Mouse (Mus musculus): ENCODE measurements around the gene Ppcdc. TPM values are rescaled to one million over a fixed set of nuclear protein-coding genes. Genes with fewer than 3 reads are reported as not detected.

The Ppcdc gene
- 22.1 and 34.8 TPM in 2 replicates for total RNA-seq (2014; fragmentation: Nextera tagmentation)
- 10.5 and 13.9 TPM in 2 replicates for total RNA-seq (2017)

DNA sequence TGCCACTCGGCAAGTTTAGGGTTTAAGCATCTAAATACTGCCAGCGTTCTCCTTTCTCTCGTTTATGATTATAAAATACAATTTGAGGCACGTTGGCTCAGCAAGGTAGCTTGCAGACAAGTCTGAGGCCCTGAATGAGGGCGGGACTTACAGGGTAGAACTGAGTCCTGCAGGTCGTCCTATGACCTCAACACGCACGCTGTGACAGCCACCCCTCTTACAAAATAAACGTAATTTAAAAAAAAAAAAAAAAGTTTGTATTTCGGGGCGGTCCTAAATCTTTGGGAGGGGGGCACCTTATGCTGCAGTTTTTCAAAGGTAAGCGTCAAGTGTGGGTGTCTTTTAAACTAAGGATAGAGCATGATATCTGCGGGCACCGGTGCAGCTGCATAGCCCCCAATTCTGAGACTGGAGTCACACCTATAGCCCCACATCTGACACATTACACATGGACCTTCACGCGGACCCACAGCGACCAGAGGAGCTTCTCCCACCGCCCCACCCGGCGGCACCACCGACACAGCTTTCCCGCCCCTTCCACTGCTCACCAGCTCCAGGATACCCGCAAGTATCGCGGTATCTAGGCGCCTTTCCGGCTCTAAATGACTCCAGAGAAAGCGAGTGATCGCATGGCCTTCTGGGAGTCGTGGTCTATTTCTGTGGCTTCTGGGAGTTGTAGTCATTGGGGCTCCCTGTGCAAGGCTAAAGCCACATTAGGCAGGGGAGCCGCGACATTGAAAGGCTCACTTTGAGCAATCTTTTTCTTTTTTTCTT is at the start of gene Ppcdc:
Gene Ppcdc (minus strand): TSS at position 603 of the 774 bp plus-strand sequence.
- peak; percentile 97 for ATAC-seq (replicated peaks; ENCODE audit: low FRiP score, low TSS enrichment, poor library complexity, severe bottlenecking)

DNA sequence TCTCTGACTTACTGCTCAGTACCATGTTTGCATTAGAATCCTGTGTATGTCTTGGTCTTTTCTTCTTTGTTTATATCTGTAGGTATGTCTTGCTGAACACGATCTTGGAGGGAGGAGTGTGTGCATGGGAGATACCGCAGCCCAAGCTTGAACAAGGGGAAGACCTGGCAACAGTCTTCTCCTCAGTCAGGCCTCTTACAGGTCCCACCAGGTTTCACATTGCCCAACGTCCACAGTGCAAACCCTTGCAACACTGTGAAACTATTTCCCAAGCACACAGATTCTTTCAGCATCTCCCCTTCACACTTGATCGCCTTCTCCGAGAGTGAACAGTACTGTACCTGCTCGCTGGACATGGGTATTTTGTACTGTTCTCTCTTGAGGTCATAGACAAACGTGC is 47.9 kb upstream of the Ppcdc start:
- ATAC-seq (replicated peaks; ENCODE audit: low FRiP score, low TSS enrichment, poor library complexity, severe bottlenecking): no peak

DNA sequence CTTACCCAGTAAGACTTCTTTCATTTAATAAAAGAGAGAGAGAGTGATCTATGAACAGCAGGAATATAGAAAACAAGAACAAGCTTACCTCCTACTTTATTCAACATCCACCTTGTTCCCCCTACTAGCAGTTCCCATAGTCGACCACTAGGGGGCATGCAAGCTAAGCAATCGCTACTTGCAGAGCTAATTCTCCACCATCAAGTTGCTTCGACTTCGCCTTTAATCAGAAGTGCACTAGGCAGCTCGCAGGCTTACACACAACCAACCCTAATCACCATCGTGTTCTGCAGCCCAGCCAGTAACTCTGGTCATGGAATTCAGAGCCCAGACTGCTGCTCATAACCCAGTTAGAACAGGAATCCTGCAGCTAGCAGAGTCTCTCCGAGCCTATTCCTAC is 45.9 kb upstream of the Ppcdc start:
- peak; percentile 75 for ATAC-seq (replicated peaks; ENCODE audit: low FRiP score, low TSS enrichment, poor library complexity, severe bottlenecking)

DNA sequence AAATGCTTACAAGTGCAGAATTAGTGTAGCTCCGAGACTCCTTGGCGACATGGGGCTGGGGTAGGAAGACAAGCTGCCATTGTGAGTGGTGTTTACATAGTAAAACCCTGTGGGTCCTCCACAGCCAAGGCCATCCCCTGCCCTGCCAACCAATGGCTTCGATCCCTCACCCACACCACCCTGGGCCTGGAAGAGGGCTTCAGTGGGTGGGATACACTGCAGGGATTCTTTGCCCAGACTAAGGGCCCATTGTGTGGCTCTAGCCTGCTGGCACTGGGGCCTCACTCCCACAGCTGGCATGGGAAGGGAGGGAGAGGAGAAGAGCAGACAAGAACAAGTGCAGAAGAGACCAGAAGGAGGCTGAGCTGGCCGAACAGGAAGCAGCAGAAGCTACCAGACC is 29.0 kb upstream of the Ppcdc start:
- ATAC-seq (replicated peaks; ENCODE audit: low FRiP score, low TSS enrichment, poor library complexity, severe bottlenecking): no peak

DNA sequence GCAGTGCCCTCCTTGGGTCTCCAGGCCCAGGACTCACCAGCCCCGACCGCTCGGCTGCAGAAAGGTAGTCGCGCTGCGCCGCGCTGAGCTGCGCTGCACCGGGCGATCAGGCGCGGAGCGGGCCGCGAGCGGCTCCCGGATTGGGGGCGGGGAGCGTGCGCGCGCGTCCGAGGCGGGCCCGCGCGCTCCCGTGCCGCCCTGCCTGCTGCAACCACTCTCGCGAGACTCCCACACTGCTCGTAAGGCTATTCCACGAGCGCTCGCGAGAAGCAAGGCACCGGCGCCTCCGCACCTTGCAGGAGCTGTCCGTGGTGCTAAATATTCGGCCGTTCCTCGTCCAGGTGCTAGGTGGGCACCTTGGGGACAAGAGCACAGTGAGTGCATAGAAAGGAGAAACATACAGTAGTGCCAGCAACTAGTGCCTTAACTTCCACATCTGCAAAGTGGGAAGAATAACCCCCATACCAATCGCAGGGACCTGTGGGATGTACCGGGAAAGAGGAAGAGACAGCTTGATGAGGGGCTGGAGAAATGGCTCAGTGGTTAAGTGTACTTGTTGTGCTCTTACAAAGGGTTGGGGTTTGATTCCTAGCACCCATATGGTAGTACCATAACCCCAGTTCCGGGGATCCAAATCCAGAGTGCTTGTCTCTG is 28.1 kb upstream of the Ppcdc start, which contains the start of gene Scamp5:
Gene Scamp5 (minus strand): TSS at position 165 of the 654 bp plus-strand sequence.
- ATAC-seq (replicated peaks; ENCODE audit: low FRiP score, low TSS enrichment, poor library complexity, severe bottlenecking): peak; percentile 89

DNA sequence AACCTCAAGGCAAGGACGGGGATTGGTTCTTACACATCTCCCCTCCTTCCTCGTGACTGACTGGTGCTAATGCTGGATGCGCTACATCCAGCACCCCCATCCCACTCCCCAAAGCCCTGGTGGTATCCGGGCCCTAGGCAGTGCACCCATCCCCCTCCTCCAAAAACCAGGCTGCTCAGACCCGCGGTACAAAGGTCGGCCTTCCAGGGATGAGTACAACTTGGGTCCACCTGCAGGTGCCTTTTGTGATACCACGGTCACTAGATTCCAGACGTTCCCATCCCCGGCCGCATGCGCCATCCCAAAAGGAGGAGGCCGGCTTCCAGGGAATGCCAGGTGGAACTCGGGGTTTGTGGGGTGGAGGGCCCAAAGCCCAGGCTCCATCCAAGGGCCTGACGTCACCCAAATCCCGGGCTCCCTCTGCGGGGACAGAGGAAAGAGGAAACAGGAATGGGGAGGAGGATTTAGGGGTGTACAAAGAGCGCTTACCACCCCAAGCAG is 27.4 kb upstream of the Ppcdc start:
- ATAC-seq (replicated peaks; ENCODE audit: low FRiP score, low TSS enrichment, poor library complexity, severe bottlenecking): no peak

DNA sequence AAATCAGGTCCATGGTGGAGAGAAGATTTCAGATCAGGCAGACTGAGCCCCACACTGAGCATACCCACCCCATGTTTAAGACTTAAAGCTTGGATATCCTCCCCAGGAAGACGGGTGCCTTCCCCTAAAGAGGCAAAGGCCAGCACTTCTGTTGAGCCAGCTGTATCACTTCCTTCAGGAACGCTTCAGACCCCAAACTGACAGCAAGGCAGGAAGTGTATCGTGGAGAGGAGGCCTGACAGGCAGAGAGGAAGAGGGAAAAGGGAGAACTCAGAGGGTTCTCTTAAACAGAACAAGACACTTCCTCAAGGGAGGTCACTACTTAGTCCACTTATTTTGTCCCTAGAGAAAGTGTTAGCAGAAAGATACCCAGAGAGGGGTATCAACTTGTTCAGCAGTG is 26.2 kb upstream of the Ppcdc start:
- ATAC-seq (replicated peaks; ENCODE audit: low FRiP score, low TSS enrichment, poor library complexity, severe bottlenecking): no peak

DNA sequence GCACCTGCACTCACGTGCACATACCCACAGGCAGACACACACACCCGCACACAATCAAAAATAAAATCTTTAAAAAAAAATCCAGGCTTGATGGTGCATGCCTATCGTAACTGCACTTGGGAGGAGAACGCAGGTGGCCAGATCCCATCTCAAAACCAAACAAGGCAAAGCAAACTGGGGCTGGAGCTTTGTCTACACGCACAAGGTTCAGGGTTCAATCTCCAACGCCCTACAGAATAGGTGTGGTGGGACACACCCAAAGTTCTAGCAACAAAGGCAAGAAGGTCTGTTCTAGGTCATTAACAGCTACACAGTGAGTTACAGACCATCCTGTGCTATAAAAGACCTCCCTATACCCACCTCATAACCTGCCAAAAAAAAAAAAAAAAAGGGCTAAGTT is 22.9 kb upstream of the Ppcdc start:
- ATAC-seq (replicated peaks; ENCODE audit: low FRiP score, low TSS enrichment, poor library complexity, severe bottlenecking): no peak

DNA sequence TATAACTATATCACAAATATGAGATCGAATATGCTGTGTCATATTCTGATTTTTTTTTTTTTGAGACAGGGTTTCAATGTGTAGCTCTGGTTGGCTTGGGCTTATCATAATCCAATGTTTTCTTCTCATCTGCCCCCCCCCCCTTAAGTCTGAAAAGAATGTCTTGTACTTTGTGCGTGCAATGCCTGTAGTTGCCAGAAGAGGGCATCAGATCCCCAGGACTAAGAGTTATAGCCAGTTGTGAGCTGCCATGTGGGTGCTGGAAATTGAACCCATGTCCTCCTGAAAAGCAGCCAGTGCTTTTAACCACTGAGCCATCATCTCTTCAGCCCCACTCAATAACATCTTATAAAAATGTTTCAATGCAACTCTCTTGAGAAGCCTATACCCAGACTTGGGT is 19.8 kb upstream of the Ppcdc start:
- no peak for ATAC-seq (replicated peaks; ENCODE audit: low FRiP score, low TSS enrichment, poor library complexity, severe bottlenecking)

DNA sequence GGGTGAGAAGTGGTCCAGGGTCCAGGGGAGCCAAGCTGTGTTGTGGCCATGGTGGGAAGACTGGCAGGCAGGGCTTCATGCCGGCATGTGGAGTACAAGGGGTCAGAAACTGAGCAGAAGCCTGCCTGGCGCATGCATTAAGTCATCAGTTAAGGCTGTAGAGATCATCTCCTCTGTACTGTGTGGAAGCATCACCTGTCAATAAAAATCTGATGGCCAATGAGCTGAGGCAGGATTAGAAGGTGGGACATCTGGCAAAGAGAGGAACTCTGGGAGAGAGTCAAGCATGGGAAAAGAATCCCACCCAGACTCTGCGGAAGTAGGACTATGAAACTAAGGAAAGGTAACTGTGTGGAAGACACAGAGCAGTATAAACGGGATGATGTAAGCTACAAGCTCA is 13.6 kb upstream of the Ppcdc start:
- ATAC-seq (replicated peaks; ENCODE audit: low FRiP score, low TSS enrichment, poor library complexity, severe bottlenecking): no peak

DNA sequence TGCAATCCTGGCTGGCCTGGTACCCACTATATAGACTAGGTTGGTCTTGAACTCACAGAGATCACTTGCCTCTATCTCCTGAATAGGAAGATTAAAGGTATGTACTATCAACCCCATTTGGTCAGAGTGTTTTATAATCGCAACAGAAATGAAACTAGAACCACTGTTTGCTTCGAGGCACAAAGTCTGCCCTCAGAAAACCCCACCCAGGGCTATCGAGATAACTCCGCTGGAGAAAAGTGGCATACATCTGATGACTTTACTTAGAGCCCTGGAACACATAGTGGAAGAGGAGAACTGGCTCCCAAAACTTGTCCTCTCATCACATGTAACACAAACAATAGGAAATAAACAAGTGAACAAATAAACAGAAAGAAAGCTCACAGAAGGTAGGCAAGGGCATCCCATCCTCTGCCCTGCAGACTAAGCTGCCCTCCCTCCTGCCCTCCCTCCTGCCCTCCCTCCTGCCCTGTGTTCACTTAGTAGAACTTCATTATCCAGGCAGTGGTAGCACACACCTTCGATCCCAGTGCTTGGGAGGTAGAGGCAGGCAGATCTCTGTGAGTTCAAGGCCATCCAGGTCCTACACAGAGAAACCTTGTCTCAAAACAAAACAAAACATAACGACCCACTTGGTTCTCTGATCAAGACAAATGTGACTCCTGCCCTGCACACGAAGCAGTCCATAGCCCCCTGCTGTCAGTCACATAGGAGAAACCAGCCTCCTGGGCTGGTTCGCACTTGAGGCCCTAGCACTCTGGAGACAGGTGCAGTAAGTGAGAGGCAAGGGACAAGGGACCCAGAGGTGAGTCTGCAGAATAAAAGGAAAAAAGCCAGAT is 12.9 kb upstream of the Ppcdc start:
- no peak for ATAC-seq (replicated peaks; ENCODE audit: low FRiP score, low TSS enrichment, poor library complexity, severe bottlenecking)

DNA sequence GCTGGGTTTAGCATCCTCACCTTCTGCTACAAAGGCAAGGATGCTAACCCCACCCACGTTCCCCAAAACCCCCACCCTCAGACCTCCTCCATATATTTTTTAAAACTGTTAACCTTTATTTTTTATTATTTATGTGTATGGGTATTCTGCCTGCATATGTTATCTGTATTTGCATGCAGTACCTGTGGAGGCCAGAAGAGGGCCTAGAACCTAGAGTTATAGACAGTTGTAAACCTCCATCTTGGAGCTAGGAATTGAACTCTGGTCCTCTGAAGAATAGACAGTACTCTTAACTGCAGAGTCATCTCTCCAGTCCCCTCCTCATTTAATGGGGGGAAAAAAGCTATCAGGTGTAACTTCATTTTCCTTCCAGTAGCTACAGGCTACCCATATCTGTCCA is 9.8 kb upstream of the Ppcdc start:
- no peak for ATAC-seq (replicated peaks; ENCODE audit: low FRiP score, low TSS enrichment, poor library complexity, severe bottlenecking)

DNA sequence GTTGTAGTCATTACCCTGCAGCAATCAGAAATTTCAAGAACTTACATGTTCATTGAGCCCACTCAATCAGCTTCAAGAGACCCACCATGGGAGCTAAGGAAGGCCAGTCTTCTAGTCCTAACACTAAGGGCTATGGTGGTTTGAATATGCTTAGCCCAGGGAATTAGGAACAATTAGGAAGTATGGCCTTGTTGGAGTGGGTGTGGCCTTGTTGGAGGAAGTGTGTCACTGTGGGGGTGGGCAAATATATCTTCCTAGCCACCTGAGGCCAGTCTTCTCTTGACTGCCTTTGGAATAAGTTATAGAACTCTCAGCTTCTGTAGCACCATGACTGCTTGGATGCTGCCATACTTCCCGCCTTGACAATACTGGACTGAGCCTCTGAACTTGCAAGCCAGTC is 696 bp upstream of the Ppcdc start:
- ATAC-seq (replicated peaks; ENCODE audit: low FRiP score, low TSS enrichment, poor library complexity, severe bottlenecking): no peak

DNA sequence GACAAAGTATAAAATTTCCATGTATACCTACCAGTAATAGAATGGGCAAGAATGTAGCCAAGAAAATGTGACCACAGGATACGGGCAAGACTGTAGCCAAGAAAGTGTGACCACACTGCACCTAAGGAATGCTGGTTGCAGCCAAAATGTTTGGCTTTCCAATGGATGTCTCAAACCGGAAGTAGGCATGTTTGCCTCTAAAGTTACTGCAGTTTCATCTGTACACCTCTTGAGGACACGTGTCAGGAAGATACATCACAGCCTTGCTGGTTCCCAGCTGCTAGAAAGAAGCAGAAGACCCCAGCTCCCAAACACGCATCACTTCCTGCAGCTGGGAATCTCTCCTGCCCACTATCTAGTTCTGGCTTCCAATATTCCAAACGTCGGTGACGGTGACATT is 841 bp downstream of the Ppcdc start:
- ATAC-seq (replicated peaks; ENCODE audit: low FRiP score, low TSS enrichment, poor library complexity, severe bottlenecking): no peak

DNA sequence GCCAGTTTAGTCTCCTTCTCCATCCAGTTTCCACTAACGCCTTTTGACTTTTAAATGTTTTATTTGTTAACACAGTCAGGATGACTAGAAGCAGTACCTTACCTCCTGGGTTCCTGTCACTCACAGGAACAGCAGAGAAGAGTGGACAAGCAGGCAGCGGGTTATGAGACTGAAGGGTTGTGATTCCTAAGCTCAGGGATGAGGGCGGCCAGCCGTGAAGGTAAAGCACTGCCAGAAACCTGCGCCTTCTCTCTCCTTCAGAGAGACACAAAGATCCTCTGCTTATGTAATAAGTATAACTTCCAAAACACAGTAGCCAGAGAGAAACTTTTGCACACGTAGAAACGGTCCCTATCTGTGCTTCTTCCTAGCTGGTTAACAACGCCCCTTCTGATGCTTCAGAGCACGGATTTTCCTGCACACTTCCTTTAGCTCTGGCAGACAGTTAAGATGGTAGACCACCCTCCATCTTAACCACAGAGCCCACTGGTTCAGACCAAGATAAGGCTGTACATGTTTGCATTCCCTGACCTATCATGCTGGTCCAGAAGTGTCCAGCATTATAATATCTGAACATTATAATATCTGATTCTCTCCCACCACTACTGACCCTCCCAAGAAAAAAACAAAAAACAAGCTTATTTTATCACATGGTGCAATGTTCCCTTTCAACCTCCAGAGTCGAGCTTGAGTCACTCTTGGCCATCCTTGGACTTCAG is 1.9 kb downstream of the Ppcdc start:
- no peak for ATAC-seq (replicated peaks; ENCODE audit: low FRiP score, low TSS enrichment, poor library complexity, severe bottlenecking)

DNA sequence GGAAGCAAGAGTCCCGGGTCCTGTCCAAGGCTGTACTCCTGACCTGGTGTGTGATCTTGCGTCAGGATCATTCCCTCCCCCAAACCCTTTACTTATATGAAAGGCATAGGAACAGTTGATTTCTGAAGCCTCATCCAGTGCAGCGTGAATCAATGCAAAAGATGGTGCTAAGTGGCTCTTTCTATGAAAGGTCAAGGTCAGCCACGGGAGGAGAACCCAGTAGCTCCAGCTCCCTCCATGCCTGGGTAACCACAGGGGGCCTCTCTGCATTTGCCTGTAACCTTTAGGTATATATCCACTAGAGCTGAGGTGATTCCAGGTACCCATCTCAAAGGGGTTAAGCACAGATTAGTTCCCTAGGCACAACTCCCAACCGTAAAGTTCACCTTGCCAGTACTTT is 3.8 kb downstream of the Ppcdc start:
- ATAC-seq (replicated peaks; ENCODE audit: low FRiP score, low TSS enrichment, poor library complexity, severe bottlenecking): no peak

DNA sequence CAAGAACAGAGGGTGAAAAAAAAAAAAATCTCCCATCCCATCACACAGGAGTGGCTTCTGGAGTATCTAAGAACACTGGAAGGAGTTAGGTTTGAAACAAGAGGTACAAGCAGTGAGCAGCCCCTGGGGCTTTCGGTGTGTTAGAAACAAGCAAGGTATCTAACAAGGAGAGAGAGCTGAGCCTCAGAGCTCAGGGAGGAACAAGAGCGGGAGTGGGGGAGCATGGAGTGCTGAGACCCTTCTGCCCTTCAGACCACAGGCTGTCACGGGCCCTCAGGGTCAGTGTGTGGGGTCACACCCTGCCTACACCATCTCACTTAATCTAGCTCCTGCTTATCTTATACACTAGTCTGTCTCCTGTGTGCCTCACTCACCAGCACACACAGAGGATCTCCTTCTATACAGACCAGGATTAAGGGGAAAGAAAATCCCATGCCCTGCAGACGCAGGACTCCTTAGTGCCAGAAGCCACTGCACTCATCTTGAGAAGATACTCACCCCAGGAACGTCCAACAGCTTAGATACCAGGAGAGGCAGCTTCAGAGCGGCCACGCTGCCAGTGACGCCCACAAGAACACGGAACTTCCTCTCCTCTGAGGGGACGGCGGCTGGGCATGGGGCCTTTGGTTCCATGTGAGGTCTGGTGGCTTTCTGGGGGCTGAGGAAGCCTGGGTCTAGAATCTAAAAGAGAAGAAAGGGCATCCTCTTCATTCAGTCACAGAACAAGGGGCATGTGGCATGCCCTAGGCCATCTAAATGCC is 5.3 kb downstream of the Ppcdc start:
- no peak for ATAC-seq (replicated peaks; ENCODE audit: low FRiP score, low TSS enrichment, poor library complexity, severe bottlenecking)

DNA sequence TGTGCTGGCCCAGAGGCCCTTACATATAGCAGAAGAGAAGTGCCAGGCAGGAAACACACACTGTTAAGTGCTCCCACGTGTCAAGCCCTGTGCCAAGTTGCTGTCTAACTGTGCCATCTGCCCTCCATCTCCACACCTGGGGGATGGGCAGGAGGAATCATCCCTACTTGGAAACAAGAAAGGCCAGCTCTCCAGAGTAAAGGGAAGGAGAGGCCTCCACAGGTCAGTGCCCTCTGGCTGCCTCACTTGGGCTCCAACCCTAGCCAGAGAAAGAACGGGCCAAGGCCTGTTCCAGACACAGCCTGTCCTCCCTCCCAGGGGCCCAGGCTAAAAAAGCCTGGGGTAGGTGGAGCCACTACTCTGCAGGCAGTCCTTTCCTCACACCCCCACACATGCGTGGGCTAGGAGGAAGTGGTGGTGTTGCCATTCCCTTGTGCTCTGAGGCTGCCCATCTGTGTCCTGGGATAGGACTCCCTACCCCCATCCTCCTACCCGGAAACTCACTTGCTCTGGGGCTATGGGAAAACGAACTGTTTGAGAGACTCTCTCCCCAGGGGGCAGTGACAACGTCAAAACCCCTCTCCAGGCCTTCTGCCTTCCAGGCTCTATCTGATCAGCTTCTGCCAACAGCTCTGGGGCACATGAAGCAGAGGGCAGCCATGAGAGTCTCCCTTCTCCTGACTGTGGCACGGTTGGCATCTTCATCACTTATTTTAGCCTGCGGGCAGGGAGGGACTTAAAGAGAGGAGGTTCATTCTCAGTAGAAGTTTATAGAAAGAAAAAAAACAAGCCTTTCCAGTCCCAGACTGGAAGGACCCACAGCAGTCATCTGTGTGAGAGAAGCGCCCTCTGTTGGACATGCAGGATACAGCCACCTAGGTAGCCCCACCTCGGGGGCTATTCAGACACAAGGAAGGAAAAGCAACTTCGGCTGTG is 6.6 kb downstream of the Ppcdc start:
- ATAC-seq (replicated peaks; ENCODE audit: low FRiP score, low TSS enrichment, poor library complexity, severe bottlenecking): peak; percentile 56

All from megakaryocyte-erythroid progenitor cell, adult 5-6 weeks (primary cell).